Mouse (Mus musculus): ENCODE results near the gene Gsdmc3.
"Not testable (repeated sequence)": the region's sequence is repeated elsewhere in the genome, so short reads cannot be mapped to it uniquely, and the experiment has no call there.

Gsdmc3 gene

GRCm38 (mm10) chr15:63878458-63878857 lies at the start of gene Gsdmc3:
Gsdmc3 (minus strand) TSS chr15:63878558.
- in situ Hi-C loops (cut with MboI, MseI), result not testable (repeated sequence)

DNA sequence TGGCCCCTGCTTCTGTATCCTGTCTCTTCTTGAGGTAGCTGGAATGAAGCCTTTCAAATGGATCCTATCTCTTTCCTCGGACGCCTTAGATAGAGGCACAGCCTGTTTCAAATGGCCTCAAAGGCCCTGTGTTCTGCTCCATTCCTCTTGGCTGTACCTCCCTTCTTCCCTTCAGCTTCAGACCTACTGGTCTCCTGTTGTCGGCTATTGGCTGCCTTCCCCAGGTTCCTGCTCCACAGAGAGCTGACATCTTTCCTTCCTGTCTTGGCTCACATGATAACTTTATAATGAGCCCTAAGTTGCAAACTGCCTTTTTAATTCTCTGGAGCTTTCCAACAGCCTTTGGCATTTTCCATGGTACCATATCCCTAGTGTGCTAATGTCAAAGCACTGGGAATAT lies 47.8 kb upstream of the Gsdmc3 start:
- in situ Hi-C loops (cut with MboI, MseI), result no loop called here

- in situ Hi-C loops (cut with MboI, MseI), result loop anchor here (5.0 kb wide), 1 partner anchor 72 kb away; no protein-coding TSS in a partner anchor
Observed at GRCm38 (mm10) chr15:63924484-63924883, 46.1 kb upstream of the Gsdmc3 start.

DNA sequence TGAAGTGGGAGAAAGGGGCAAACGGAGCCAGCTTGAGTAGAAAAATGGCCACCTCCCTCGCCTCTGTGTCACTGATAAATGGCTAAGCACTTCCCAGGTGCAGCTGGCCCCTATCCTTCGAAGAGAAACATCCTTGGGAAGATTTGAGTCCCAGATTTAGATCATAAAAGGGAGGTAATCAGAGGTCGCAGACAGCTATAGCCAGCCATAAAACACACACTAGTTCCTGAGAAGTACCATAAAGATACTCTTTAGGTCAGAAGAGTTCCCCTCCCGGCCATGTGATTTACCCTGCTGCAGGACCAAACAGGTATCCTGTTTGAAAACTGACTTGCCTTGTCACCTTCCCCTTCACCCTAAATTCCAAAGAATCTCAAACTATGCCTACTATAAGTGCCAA lies 43.3 kb upstream of the Gsdmc3 start:
- in situ Hi-C loops (cut with MboI, MseI), result loop anchor here (5.0 kb wide), 1 partner anchor 69 kb away; no protein-coding TSS in a partner anchor

GRCm38 (mm10) chr15:63919728-63920127 lies 41.4 kb upstream of the Gsdmc3 start:
- in situ Hi-C loops (cut with MboI, MseI), result loop anchor here (5.0 kb wide), 2 partner anchors 37 to 67 kb away; no protein-coding TSS in a partner anchor

- in situ Hi-C loops (cut with MboI, MseI), result loop anchor here (5.0 kb wide), 1 partner anchor 34 kb away; no protein-coding TSS in a partner anchor
Observed at GRCm38 (mm10) chr15:63916584-63916983, 38.2 kb upstream of the Gsdmc3 start.

GRCm38 (mm10) chr15:63912197-63912596 lies 33.8 kb upstream of the Gsdmc3 start, which contains the start of gene Gsdmc4:
Gsdmc4 (minus strand) TSS chr15:63912297.
- in situ Hi-C loops (cut with MboI, MseI), result not testable (repeated sequence)

- in situ Hi-C loops (cut with MboI, MseI), result not testable (repeated sequence)
Observed at GRCm38 (mm10) chr15:63909896-63910295, 31.5 kb upstream of the Gsdmc3 start.

DNA sequence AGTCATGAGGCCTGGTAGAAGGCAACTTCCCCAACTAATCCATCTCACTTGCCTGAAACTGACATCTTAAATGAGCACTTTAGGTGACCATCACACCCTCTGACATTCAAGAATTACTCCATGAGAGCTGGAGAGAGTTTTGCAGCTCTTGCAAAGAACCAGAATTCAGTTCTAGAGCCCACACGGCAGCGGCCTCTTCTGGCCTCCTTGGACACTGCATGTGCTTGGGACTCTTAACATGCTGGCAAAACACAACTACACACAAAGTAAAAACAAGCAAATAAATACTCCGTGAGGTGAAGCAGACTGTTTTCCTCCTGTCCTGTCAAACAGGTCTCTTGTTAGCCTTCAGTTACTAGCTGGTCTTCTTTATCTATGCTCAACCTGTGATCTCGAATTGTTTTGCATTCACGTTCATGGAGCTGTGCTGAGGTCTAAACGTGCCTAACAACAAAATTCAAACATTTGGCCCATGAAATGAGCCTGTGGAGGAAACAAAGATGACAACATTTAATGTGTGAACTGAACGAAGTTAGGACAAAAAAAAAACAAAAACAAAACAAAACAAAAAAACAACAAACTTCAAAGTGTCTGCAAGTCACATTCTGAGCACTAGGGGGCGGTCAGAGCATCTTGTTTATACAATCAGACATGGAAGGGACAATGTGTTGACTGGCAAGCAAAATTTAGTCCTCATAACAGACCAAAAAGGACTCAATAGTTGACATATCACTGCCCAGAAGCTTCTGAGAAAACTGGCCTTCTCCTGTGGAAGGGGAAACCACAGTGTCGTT lies 17.4 kb upstream of the Gsdmc3 start:
- in situ Hi-C loops (cut with MboI, MseI), result not testable (repeated sequence)

- in situ Hi-C loops (cut with MboI, MseI), result not testable (repeated sequence)
Observed at GRCm38 (mm10) chr15:63888440-63888839, 10.1 kb upstream of the Gsdmc3 start.

GRCm38 (mm10) chr15:63887949-63888348 lies 9.6 kb upstream of the Gsdmc3 start:
- in situ Hi-C loops (cut with MboI, MseI), result not testable (repeated sequence)

- in situ Hi-C loops (cut with MboI, MseI), result not testable (repeated sequence)
Observed at GRCm38 (mm10) chr15:63876160-63876559, 2.2 kb downstream of the Gsdmc3 start.

DNA sequence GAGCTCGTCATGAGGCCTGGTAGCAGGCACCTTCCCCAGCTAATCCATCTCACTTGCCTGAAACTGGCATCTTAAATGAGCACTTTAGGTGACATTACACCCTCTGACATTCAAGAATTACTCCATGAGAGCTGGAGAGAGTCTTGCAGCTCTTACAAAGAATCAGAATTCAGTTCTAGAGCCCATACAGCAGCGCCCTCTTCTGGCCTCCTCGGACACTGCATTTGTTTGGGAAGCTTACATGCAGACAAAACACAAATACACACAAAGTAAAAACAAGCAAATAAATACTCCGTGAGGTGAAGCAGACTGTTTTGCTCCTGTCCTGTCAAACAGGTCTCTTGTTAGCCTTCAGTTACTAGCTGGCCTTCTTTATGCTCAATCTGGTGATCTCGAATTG lies 16.4 kb downstream of the Gsdmc3 start:
- in situ Hi-C loops (cut with MboI, MseI), result not testable (repeated sequence)

All from T-helper 1 cell (primary cell).